Mouse (Mus musculus) cortical plate, adult 2 months (tissue): ENCODE results near the gene Gm13278.
"Not testable (repeated sequence)": the region's sequence is repeated elsewhere in the genome, so short reads cannot be mapped to it uniquely, and the experiment has no call there.

ENCODE experiments used
- CTCF ChIP-seq: fragments of 200-500 bp; IDR thresholded peaks from 2 replicates; pipeline ENCODE4 v1.5.1; 2011; ENCODE audit warnings: mild to moderate bottlenecking, control low read depth, low read length; ENCODE audit not compliant: insufficient read depth; ENCODE audit errors: extremely low read depth
- POLR2A ChIP-seq: fragments of 200-500 bp; IDR thresholded peaks from 2 replicates; pipeline ENCODE4 v1.6.1; 2011; ENCODE audit warnings: mild to moderate bottlenecking, low read length, control low read depth; ENCODE audit not compliant: insufficient read depth; ENCODE audit errors: extremely low read depth

DNA sequence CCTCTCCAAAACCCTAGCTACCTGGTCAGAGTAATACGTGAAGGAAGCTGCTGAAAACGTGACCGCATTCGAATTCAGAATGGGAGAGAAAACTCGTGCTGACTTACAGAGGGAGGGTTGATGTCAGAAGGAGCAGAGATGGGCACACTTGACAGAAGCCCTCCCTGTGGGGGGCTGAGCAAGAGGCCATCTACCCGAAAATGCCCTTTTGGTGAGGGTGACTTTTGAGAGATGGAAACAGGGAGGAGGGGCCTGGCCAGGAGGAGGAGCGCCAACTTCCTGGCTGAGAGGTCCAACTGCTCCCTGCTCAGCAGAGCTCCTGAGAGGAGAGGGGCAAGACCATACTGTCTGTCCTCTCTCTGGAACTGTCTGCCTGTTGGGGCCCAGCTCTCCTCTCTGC lies 9.5 kb upstream of the Gm13278 start, which contains the start of gene Ifnz:
- TF ChIP-seq CTCF, POLR2A: not testable (repeated sequence)
